Mouse (Mus musculus) adrenal gland, adult (tissue): ENCODE data around the gene Elk3.
A peak's percentile ranks its signal among the peaks of the same experiment; 100 is the strongest.
"Not testable (repeated sequence)": the region's sequence is repeated elsewhere in the genome, so short reads cannot be mapped to it uniquely, and the experiment has no call there.

Source experiments
- DNase-seq, 2 experiments: peaks; one replicate each; pipeline ENCODE4 v3.0.0; 2022 to 2023; ENCODE audit warnings: low spot score in 1 of 2; ENCODE audit not compliant: inconsistent age in 2 of 2

Gene Elk3

DNA sequence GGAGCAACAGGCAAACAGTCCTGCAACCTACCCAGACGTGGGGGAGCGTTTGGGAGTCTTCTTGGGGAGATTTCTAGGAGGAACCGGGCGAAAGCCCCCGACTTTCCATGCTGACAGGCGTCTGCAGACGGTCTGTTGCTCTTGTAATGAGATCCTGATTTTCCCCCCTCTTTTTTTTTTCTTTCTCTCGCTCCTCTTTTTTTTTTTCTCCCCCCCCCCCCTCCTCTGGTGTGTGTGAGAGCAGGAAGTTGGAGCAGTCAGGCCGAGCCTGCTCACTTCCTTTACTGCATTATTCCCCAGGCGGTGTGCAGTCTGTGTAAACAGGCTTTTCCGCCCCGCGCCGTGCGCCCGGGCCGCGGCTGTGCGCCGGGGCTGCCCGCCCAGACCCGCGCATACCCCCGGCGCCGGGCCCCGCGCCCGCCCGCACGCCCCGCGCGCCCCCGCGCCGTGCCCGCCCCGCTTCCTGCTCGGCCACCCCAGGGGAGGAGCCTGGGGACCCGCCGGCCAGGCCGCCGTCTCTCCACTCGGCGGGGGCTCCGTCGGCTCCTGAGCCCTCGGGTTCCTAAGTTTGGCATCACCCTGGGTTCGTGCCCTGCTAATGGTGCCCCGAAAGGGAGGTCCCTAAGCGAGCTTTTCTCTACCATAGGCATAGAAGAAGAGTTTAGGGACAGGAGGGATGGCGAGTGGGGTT, at the start of gene Elk3:
Gene Elk3 (minus strand): TSS at position 415 of the 691 bp plus-strand sequence.
- DNase-seq, result peak; percentile 60 to 85

DNA sequence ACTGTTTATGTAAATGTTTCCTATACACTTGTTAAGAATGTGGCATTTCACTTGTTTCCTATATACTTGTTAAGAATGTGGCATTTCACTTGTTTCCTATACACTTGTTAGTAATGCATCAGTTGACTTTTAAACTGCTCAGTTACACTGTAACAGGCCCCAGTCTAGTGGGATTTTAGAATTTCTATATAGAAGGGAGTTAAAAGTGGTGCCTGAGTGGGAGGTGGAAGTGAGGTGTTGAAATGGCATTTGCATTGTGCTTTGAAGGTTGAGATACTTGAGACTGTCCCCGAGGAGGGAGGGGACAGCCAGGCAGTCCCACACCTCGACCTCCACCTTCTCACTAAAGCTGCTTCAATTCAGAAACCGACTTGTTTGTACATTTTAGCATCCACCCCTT, 49.7 kb upstream of the Elk3 start:
- no peak for DNase-seq

DNA sequence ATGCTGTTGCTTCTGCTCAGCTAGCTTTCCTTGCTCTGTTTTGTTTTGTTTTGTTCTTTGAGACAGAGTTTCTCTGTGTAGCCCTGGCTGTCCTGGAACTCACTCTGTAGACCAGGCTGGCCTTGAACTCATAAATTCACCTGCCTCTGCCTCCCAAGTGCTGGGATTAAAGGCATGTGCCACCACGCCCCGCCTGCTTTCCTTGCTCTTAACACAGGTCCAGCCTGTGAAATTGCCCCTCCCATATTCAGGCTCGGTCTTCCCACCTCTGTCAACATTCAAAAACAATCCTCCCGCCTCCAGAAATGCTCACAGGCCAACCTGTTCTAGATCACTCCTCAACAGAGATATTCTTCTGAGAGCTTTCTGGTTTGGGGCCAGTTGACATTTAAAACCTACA, 49.3 kb upstream of the Elk3 start:
- DNase-seq, result not testable (repeated sequence)

DNA sequence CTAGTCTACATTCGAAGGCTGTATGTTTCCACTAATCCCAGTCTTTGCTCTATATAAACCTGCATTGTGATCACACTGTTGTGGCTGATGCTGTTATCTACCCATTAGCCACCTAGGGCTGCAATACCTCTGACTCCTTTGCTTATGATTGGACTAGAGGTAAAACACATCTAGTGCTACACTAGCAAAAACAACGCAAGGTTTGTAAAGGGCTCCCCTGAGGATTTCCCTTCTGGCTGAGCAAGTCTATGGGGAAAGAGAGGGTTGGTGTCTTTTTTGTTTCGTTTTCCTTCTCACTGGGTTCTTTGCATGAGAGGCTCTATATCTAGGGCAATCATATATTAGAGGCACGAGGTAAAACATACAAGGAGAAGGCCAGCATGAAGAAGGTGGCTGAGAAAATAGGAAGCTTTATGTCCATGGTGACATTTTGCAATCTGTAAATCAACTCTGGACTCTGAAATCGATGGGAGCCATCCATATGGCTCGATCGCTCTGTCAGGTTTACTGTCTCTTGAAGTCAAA, 48.5 kb upstream of the Elk3 start:
- no peak for DNase-seq

DNA sequence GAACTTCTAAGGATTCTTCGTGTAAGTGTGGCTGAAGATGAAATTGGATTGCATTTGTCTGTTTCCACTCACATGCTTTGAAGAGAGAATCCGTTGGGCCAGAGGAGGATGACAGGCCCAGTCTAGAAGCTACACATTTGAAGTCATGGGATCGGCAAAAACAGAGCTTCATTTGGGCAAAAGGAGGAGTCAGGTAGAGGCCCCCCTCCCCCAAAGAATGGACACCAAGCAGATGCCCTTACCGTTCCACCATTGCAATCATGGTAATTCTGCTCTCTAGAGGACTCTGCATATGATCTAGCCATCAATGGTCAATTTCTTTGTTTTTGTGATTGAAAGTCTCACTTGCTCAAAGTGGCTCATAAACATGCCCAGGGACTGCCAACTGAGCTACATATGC, 47.9 kb upstream of the Elk3 start:
- DNase-seq, result no peak

DNA sequence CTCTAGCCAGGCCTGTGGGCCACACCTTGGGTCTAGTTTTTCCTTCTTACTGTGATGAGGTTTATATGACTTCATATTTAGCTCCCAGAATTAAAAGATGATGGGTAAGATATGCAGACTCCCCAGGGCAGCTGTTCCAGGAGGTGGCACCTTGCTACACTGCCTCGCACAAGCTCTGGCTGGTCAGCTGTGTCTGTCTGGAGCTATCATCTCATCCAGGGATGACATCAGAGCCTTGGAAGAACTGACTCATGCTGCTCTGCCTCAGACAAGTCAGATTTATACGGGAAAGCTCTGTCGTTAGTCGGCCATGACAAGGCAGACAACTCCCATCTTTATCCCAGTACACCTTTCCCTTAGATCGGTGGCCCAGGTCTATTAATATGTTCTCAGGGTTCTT, 46.2 kb upstream of the Elk3 start:
- peak; percentile 27 to 65 for DNase-seq

DNA sequence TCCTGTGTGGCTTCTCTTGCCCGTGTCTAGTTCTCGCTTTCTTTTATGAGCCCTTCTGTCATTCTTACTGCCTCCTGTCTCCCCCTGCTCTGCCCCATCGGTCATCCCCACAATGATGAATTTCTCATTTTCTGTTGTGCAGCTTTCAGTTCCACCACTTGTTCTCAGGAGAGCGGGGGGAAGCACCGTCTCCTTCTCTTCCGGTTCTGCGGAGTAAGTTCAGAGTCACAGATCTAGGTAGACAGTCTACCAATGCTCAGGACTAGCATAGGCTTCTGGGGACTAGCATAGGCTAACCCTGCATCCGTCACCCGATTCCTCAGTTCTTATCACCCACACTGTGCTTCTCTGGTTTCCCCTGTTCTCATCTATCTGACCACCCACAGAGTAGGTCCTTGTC, 45.2 kb upstream of the Elk3 start:
- no peak for DNase-seq

DNA sequence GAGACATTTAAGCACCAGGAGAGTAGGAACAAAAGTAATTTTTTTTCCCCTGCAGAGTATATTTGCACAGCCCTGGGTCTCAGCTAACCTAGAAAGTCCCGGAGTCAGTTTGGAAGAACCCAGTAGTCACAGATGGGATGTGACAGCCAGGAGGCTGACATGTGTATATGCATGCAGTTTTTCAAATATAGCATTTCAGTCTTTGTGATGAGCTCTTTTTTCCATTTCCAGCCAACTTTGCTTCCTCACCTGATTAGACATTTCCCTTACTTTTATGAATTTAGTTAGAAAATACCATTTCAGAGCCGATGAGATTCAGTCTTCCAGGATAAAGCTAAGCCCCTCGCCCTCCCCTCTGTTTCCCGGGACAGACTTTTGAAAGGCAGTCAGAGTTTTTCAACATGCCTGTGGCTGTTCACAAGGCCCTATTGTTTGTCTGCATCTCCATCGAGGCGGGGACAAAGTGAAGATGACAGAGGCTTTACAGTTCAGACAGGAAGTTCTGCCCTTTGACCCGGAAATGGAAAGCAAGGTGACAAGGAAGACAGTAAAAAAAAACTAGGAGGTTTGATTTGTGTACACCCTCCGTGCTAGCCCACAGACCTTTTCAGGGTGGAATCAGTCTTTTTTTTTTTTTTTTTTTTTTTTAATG, 44.5 kb upstream of the Elk3 start:
- DNase-seq, result no peak

DNA sequence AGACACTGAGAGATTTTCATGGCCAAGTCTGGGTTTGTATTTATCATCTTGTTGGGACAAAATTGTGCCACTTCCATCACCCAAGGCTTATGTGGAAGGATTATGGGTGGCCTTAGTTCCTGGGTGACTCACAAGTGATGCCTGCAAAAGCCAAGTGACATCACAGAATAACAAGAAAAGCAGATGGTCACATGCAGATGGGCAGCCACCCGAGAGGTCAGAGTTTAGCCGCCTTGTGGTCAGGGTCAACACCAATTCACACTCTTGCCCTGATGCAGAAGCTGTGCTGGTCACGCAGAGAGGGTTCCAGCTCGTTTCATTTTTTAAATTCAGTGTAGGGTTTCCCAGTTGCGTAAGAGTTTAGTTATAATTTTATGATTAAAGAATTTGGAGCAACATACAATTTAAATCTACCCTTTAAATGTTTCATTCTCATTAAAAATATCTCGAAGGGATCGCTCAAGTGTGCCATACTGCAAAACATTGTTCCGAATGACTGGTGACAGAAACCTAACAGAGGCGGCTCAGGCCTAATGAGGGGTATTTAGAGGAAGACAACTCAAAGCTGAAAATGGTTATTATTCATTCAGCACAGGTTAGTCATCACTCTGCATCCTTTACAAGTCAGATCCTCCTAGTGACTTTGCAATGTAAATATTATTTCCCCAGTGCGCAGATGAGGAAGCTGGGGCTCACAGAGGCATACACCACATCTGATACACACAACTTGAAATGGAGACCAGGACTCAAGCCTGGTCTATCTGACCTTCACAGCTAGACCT, 42.8 kb upstream of the Elk3 start:
- no peak for DNase-seq

DNA sequence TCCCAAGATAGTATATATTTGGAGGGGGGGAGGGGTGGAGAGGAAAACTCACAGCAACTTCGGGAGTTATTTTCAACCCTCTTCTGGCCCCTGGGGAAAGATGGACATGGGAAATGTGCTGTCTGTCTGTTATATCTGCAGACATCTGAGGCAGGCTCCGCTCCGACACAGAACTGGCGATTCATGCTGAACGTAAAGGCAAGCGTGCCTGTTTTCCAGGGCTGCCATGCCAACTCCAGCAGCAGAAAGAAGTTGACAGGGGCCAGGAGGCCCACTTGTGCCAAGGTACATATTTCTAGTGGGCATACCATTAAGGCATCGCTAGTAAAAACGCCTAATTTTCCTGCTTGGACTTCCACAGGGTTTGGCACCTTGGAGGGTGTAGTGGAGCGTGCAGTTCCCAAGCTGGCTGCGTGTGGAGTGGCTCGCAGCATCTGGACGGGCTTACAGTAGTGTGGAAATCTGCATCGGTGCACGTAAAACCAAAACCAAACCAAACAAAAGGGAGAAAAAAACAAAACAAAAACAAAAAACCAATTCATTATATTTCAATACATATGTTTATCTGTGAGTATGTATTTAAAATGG, 37.1 kb upstream of the Elk3 start:
- DNase-seq, result no peak

DNA sequence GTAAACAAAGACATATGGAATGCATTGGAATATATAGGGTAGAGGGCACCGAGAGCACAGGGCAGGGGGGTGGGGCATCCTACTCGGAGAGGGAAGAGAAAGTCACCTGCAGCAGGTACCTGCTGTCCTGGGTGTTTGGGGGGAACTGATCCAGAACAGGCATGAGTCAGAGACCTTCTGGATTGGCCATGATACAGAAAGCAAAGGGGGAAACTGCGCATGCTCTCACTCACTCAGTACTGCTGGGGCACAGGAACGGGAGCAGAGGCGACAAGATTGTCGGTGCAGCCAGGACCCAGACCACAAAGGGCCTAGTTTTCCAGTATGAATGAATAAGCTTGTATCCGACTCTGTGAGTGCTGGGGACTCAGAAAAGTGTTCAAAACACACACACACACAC, 36.5 kb upstream of the Elk3 start:
- no peak for DNase-seq

DNA sequence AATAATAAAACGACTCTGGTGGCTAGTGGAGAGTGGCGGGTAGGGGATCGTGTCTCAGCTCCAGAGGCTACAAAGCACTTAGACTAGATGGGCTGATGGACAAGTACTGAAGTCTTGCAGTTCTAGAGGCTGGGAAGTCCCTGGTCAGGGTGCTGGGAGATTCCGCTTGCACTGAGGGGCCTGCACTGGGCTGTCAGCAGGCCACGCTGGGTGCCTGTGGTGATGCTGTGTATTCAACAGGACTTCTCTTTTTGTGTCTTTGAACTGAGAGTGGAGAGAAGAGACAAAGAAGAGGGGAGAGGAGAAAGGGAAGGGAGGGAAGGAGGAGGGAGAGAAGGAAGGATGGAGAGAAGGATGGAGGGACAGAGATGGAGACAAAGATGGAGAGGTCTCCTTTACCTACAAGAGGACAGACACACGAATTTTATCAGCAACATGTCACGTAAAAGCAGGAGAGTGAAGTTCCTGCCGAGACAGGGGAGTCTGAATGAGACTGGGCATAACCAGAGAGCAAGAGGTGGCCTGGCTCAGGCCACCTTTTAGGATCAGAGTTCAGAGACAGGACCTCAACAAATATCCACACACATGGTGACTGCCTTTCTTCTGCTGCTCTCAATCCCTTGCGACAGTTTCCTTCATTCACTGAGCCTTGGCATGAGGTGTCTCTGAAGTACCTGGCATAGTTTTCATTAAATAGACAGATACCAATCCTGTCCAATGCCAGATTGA, 35.4 kb upstream of the Elk3 start:
- DNase-seq, result no peak

DNA sequence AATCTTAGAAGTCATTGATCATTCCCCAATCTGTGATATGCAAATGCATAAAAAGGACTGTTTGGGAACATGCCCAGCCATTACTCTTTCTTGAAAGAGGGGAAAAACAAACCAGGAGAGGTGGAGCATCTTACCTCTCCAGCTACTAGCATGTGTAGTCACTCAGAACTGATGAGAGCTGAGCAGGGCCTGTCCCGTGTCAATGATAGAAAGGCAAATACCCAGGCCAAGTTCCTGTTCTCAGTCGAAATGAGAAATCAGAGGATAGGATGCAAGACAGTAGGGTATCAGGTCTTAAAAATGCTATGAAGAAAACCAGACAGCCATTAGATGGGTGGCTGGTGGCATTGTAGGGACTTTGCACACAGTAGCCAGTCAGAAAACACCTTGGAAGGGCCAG, 34.6 kb upstream of the Elk3 start:
- no peak for DNase-seq

DNA sequence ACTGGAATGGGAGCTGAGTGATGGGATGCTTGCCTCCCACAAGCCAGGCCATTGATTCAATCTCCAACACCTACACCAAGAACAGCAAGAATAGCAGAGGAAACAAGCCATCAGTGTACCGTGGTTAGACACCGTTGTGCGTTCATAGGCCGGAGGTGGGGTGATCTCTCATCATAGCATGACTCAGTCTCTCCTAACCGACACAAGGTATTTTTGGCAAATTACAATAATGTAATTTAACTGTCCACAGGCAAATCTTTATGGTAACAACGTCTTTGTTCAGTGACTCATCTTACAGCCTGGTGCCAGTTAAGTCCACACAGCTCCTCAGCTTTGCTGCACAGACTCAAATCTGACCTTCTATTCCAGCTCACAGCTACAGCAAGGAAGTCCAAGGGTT, 32.5 kb upstream of the Elk3 start:
- no peak for DNase-seq

DNA sequence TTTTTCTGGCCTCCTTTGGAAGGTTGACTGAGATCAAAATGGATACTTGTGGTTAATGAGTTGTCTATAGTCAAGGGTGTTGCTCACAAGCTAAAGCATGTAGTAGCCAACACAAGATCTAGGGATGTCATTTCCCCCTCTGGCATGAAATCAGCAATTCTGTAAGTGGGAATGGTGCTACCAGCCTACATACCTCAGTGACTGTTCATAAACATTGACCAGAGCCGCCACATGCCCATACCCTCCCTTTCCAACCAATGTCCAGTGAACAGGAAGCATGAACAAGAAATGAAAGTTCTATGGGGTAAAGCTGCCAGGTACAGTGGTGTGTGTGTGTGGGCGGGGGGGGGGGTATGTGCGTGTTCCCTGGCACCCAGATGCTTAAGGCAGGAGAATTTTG, 32.1 kb upstream of the Elk3 start:
- DNase-seq, result no peak

DNA sequence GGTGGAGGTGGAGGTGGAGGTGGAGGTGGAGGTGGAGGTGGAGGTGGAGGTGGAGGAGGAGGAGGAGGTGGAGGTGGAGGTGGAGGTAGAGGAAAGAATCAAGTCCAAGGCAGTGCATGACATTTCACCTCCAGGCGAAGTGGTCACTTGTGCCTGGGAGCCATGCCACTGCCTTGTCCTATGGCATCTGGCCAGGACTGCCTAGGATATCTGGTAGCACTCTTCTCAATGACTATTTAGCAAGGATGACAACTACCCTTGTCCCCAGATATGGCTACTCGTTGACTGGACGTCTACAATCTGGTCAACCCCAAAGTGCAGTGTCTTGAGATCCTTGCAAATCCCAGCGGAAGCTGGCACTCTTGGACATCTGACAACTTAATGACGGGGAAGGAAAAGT, 27.6 kb upstream of the Elk3 start:
- DNase-seq, result no peak

DNA sequence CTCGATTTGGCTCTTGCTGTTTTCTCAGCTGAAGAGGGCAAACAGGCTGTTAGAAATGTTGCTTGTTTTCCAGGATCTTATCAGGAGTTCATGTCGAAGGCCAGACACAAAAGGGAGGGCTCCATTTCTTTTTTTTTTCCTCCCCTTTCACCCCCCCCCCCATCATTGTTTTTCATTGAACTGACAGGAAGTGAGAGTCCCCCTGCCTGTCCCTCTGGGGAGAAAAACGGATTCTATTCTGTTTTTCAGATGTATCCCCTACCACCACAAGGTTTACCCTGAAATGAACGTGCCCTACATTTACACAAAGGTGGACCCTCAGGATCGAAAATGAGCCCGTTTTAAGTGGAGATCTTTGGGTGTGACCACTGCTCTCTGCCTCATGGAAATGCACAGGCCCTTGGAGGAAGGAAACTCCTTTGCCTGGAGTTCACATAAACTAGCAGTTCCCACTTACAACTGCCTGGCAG, 25.6 kb upstream of the Elk3 start:
- DNase-seq, result peak in 1 of 2 experiments; percentile 57

DNA sequence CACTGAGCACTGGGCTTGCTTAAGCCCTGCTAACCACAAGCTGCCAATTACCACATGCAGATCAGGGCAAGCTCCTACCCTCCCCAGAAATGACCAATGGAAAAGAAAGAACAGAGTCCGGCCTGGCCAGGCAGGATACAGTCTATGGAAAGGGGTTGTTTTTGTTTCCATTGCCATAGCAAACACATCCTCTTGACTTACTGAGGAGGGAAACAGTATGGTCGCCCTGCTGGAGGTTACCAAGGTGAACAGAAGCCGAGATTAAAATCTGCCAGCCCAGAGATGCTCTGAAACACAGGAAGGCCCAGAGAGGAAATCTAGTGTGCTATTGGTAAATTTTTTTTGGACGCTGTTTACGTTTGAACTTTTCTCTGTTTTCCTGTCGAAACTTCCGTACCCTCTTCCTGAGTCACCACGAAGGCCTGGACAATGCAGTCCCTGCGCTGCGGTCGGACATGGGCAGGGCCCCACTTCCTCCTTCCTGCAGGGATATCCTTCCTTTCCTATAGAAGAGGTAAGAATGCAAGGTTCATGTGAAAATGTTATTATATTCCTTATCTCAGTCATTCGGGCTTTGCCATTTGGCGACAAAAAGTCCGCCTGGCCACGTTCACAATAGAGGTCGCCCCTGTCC, 25.0 kb upstream of the Elk3 start:
- peak; percentile 67 to 79 for DNase-seq

DNA sequence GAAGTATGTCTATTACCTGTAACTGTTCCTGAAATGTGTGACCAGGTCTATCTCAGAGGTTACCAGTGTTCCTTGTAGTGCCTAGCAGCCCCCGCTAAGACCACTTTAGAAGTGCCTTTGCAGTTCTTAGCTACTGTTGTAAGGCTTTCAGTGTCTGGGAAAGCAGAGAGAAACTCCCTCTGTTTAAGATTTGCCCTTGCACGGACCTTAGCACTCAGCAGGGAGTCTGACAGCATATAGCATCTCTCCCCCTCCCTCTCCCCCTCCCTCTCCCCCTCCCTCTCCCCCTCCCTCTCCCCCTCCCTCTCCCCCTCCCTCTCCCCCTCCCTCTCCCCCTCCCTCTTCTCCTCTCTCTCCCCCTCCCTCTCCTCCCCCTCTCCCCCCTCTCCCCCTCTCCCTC, 24.1 kb upstream of the Elk3 start:
- no peak for DNase-seq

DNA sequence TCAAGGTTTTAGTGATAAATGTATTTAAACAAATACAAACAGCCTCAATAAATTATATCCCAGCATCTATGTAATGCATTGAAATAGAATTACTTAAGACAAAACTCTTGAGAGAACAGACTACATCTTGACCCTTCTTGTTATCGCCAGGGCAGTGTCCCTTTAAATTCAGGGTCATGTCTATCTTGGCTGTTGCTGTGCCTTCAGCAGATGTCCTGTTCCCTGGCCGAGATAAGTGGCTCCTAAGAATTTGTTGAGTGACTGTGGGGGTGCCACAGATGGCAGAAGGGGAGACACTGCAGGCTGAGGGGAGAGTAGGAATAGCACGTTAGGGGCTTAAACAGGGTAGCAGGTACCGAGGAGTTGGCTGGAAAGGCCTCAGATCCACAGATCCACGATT, 22.3 kb upstream of the Elk3 start:
- DNase-seq, result no peak
